8 mouse cellular contexts compared by ENCODE assay signal in the genomic region with DNA sequence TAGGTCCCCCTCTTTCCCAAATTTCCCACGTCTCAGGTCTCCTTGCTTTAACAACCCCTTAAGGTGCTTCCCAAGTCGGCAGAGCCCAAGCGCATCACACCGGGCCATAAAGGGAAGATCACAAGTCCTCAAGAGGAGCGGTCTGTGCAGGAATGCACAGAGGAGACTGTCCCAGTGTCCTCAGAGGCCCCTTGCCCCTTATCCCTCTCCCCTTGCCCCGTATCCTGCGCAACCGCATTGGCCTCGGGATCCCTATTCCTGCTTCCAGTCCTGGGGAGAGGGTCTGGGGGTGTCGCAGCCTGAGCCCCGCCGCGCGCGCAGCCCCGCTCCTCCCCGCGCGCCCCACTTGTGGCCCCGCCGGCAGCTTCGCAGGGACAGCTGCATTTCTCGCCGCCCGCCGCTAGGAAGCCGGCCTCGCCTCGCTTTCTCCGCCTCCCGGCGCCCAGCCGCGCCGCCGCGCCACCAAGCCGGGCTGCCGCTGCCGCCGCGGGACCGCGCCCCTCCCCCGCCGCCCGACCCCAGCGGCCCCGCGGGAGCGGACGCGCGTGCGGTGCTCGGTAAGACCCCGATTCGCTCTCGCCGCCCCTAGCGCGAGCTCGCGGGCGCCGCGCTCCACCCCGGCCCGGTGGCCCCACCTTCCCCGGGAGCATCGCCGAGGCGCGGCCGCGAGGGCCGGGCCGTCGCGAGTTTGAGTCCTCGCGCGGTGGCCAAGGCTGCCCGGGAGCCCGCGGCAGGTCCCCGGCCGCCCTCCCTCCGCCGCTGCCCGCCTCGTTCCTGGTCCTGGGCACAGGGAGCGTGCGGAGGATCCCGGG. TPM values are rescaled to one million over a fixed set of nuclear protein-coding genes. Genes with fewer than 3 reads are reported as not detected.
DNase-seq lines count a peak whose midpoint lies in the region; ATAC-seq and TF ChIP-seq lines count a peak whose summit lies in the region.

No protein-coding gene starts in this region.

- peak overlapping the region; percentile 95 for H3K4me3 ChIP-seq in gastrocnemius, adult 2 months

- TF ChIP-seq CTCF in gastrocnemius, adult 2 months (IDR thresholded peaks at IDR 0.05): peak; percentile 68

- ATAC-seq in megakaryocyte progenitor cell, adult 5-6 weeks (replicated peaks; ENCODE audit: poor library complexity): peak; percentile 79

- peak; percentile 73 for DNase-seq in R1 (ENCODE audit: low read depth, low spot score)
- peak; percentile 82 to 84 for DNase-seq in cerebellum, postnatal 14 days
- DNase-seq in gastrocnemius, adult 2 months: peak; percentile 91
- DNase-seq in induced T-regulatory cell, adult 2 months (ENCODE audit: low read depth): peak; percentile 79
- DNase-seq in left cerebral cortex, postnatal 14 days (ENCODE audit: low spot score in 2 of 2): peak; percentile 56 to 73
- DNase-seq in right cerebral cortex, postnatal 14 days: peak; percentile 77
- peak; percentile 79 for DNase-seq in urinary bladder, postnatal 4 days (ENCODE audit: low spot score in 2 of 2)

- H3K27ac ChIP-seq in gastrocnemius, adult 2 months: peak overlapping the region; percentile 99

- intact Hi-C loops in gastrocnemius, adult 2 months (cut with DNase I): loop anchor here (2.0 kb wide), 1 partner anchor 30 kb away; the partner anchor contains the start of gene Vezf1
- intact Hi-C loops in left cerebral cortex, postnatal 14 days (cut with DNase I): no loop called here

RNA-seq across cellular contexts. Expression of gene Cuedc1, which starts 1.1 kb away (rescaled TPM):
- total RNA-seq in gastrocnemius, adult 2 months (2021): 100 to 1,000 TPM; 101 to 127 TPM
- total RNA-seq in left cerebral cortex, postnatal 14 days (2021): 10 to 100 TPM; 28.2 TPM
- total RNA-seq in megakaryocyte progenitor cell, adult 5-6 weeks (2015): 0.73 and 3.7 TPM in 2 replicates
- total RNA-seq in megakaryocyte progenitor cell, adult 5-6 weeks (2017): 0.12 and 1.0 TPM in 2 replicates

RNA-seq across cellular contexts. Expression of gene Vezf1, which starts 30.9 kb away (rescaled TPM):
- 10 to 100 TPM; 76.5 to 87.2 TPM for total RNA-seq in gastrocnemius, adult 2 months (2021)
- 10 to 100 TPM; 24.4 to 25.3 TPM for total RNA-seq in left cerebral cortex, postnatal 14 days (2021)
- total RNA-seq in megakaryocyte progenitor cell, adult 5-6 weeks (2015): 37.5 and 41.8 TPM in 2 replicates
- total RNA-seq in megakaryocyte progenitor cell, adult 5-6 weeks (2017): 16.2 and 18.8 TPM in 2 replicates

RNA-seq across cellular contexts. Expression of gene Srsf1, which starts 51.8 kb away (rescaled TPM):
- 10 to 100 TPM; 67.5 to 85.8 TPM for total RNA-seq in gastrocnemius, adult 2 months (2021)
- 100 to 1,000 TPM; 171 to 177 TPM for total RNA-seq in left cerebral cortex, postnatal 14 days (2021)
- 257 and 278 TPM in 2 replicates for total RNA-seq in megakaryocyte progenitor cell, adult 5-6 weeks (2015)
- 528 and 695 TPM in 2 replicates for total RNA-seq in megakaryocyte progenitor cell, adult 5-6 weeks (2017)

Comparison
In these comparisons a context has a peak if more than half of its experiments do, and no peak if none do; other contexts are left out.
1. Peak in every context shown above with its lines: DNase-seq, ATAC-seq, H3K4me3 ChIP-seq and H3K27ac ChIP-seq.
2. RNA of gene Cuedc1, which starts 1.1 kb away (total RNA-seq): 101 to 127 TPM in gastrocnemius, adult 2 months and 28.2 TPM in left cerebral cortex, postnatal 14 days; 0.12 to 3.7 TPM in megakaryocyte progenitor cell, adult 5-6 weeks; every median in the first group is over 4 times any median in the second.